Mouse (Mus musculus): ENCODE data around the gene Sowahb.

DNA sequence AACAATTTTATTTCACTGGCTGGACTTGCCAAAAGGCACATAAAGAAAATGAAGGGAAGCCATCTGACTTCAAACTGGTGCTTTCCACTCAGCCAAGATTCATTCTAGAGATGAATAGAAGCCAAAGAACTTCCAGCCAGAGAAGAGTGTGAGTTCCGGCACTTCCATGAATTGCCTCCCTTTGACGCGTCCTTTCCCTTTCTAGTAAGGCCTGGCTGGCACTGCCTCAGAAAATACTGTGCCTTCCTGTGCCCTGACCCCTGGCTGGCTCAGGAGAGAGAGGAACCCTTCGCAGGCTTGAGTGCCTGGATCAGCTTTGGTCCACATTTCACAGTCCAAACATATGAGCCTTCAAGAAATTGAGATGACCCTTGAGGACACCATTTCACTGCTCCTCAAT, 2.8 kb downstream of the Sowahb start:
- TF ChIP-seq CTCF (IDR thresholded peaks at IDR 0.05; ENCODE audit: borderline replicate concordance, insufficient read depth, low read length) (no peak), POLR2A (IDR thresholded peaks at IDR 0.05; ENCODE audit: low read depth, low read length) (no peak)
